Mouse (Mus musculus) MEL (cell line): ENCODE measurements around the gene Ggps1. TPM values are rescaled to one million over a fixed set of nuclear protein-coding genes. Genes with fewer than 3 reads are reported as not detected.

Experiments used
- DNase-seq: peaks from one replicate; pipeline ENCODE4 v3.0.0; 2011; ENCODE audit warnings: low read depth, low spot score
- H3K27ac ChIP-seq: 2 replicates; pipeline ENCODE4 v1.5.1; 2012; ENCODE audit warnings: low read depth, mild to moderate bottlenecking, control low read depth, low read length, moderate library complexity; ENCODE audit not compliant: control insufficient read depth
- H3K27me3 ChIP-seq, 2 experiments: fragments of 150-350 bp in 1 of 2; sonication (generic) in 1 of 2; 2 replicates each; pipeline ENCODE4 v1.6.1; 2012; ENCODE audit warnings: low read length in 2 of 2, mild to moderate bottlenecking in 2 of 2, improper control_type of control experiment in 1 of 2, moderate library complexity in 1 of 2; ENCODE audit not compliant: insufficient read depth in 2 of 2, control insufficient read depth in 1 of 2
- H3K36me3 ChIP-seq, 2 experiments: 2 replicates each; pipeline ENCODE4 v1.6.1; 2012 to 2014; ENCODE audit warnings: low read length in 2 of 2, improper control_type of control experiment in 1 of 2, inconsistent platforms in 1 of 2, mild to moderate bottlenecking in 1 of 2; ENCODE audit not compliant: insufficient read depth in 2 of 2, control insufficient read depth in 1 of 2
- H3K4me1 ChIP-seq, 2 experiments: fragments of 150-350 bp in 1 of 2; sonication (generic) in 1 of 2; 2 replicates each; pipeline ENCODE4 v1.6.1; 2012; ENCODE audit warnings: low read length in 2 of 2, improper control_type of control experiment in 1 of 2, mild to moderate bottlenecking in 1 of 2; ENCODE audit not compliant: insufficient read depth in 2 of 2, control insufficient read depth in 1 of 2
- H3K4me3 ChIP-seq, 2 experiments: fragments of 150-350 bp in 1 of 2; sonication (generic) in 1 of 2; 2 replicates each; pipeline ENCODE4 v1.5.1; 2012; ENCODE audit warnings: low read depth in 2 of 2, low read length in 2 of 2, mild to moderate bottlenecking in 2 of 2, moderate library complexity in 2 of 2, control low read depth in 1 of 2, improper control_type of control experiment in 1 of 2; ENCODE audit not compliant: control insufficient read depth in 1 of 2, insufficient read depth in 1 of 2
- H3K79me2 ChIP-seq: 2 replicates; pipeline ENCODE4 v1.6.1; 2012; ENCODE audit warnings: mild to moderate bottlenecking, low read length, moderate library complexity; ENCODE audit not compliant: control insufficient read depth, poor library complexity, insufficient read depth
- H3K9ac ChIP-seq: 2 replicates; pipeline ENCODE4 v1.6.1; 2012; ENCODE audit warnings: low read depth, mild to moderate bottlenecking, control low read depth, low read length, moderate library complexity; ENCODE audit not compliant: control insufficient read depth, poor library complexity, severe bottlenecking
- H3K9me3 ChIP-seq: fragments of 150-350 bp; sonication (generic); replicated peaks from 2 replicates; pipeline ENCODE4 v1.6.1; 2012; ENCODE audit warnings: mild to moderate bottlenecking, low read length, improper control_type of control experiment, moderate library complexity; ENCODE audit not compliant: insufficient read depth
- CHD1 ChIP-seq: IDR thresholded peaks from 2 replicates; pipeline ENCODE4 v1.6.1; 2012; ENCODE audit warnings: low read depth, mild to moderate bottlenecking, inconsistent platforms, low read length, improper control_type of control experiment
- CTCF ChIP-seq, 3 experiments: IDR thresholded peaks in 2 of 3; conservative IDR thresholded peaks in 1 of 3; 2 replicates each; pipeline ENCODE4 v1.5.1; 2011 to 2012; ENCODE audit warnings: low read length in 3 of 3, low read depth in 2 of 3, mild to moderate bottlenecking in 2 of 3, improper control_type of control experiment in 1 of 3, inconsistent platforms in 1 of 3, mixed read lengths in 1 of 3, moderate library complexity in 1 of 3; ENCODE audit not compliant: control insufficient read depth in 1 of 3, insufficient read depth in 1 of 3, poor library complexity in 1 of 3, severe bottlenecking in 1 of 3
- EP300 ChIP-seq, 2 experiments: IDR thresholded peaks; 2 replicates each; pipeline ENCODE4 v1.6.1; 2011; ENCODE audit warnings: improper control_type of control experiment in 2 of 2, low read length in 2 of 2, low read depth in 1 of 2, mild to moderate bottlenecking in 1 of 2
- ETS1 ChIP-seq: IDR thresholded peaks from 2 replicates; pipeline ENCODE4 v1.6.1; 2012; ENCODE audit warnings: low read depth, mild to moderate bottlenecking, inconsistent platforms, low read length, improper control_type of control experiment, moderate library complexity
- GABPA ChIP-seq: IDR thresholded peaks from 2 replicates; pipeline ENCODE4 v1.6.1; 2012; ENCODE audit warnings: low read depth, mild to moderate bottlenecking, inconsistent platforms, low read length, improper control_type of control experiment, moderate library complexity
- GATA1 ChIP-seq: IDR thresholded peaks from 2 replicates; pipeline ENCODE4 v1.6.1; 2011; ENCODE audit warnings: low read depth, low read length, improper control_type of control experiment
- JUND ChIP-seq: IDR thresholded peaks from 2 replicates; pipeline ENCODE4 v1.6.1; 2011; ENCODE audit warnings: low read depth, mild to moderate bottlenecking, improper control_type of control experiment, low read length
- KAT2A ChIP-seq: conservative IDR thresholded peaks from 2 replicates; pipeline ENCODE4 v1.6.1; 2012; ENCODE audit warnings: low read depth, low read length, improper control_type of control experiment, inconsistent platforms
- MAFK ChIP-seq: IDR thresholded peaks from 2 replicates; pipeline ENCODE4 v1.6.1; 2011; ENCODE audit warnings: low read depth, mild to moderate bottlenecking, low read length, improper control_type of control experiment, borderline replicate concordance
- MAX ChIP-seq: IDR thresholded peaks from 2 replicates; pipeline ENCODE4 v1.6.1; 2011; ENCODE audit warnings: low read length, improper control_type of control experiment
- MAZ ChIP-seq: IDR thresholded peaks from 2 replicates; pipeline ENCODE4 v1.6.1; 2012; ENCODE audit warnings: low read depth, mild to moderate bottlenecking, inconsistent platforms, low read length, improper control_type of control experiment
- MEF2A ChIP-seq: IDR thresholded peaks from 2 replicates; pipeline ENCODE4 v1.6.1; 2014; ENCODE audit warnings: low read depth, mild to moderate bottlenecking, inconsistent platforms, low read length, improper control_type of control experiment; ENCODE audit not compliant: poor library complexity, insufficient replicate concordance, severe bottlenecking; ENCODE audit errors: extremely low read depth
- MXI1 ChIP-seq: IDR thresholded peaks from 2 replicates; pipeline ENCODE4 v1.6.1; 2011; ENCODE audit warnings: mild to moderate bottlenecking, low read depth, low read length, improper control_type of control experiment
- MYB ChIP-seq: IDR thresholded peaks from 2 replicates; pipeline ENCODE4 v1.6.1; 2011; ENCODE audit warnings: mild to moderate bottlenecking, low read depth, low read length, improper control_type of control experiment
- MYC ChIP-seq: IDR thresholded peaks from 2 replicates; pipeline ENCODE4 v1.6.1; 2011; ENCODE audit warnings: low read depth, mild to moderate bottlenecking, low read length, improper control_type of control experiment, moderate library complexity
- NELFE ChIP-seq: IDR thresholded peaks from 2 replicates; pipeline ENCODE4 v1.6.1; 2011; ENCODE audit warnings: low read depth, low read length, improper control_type of control experiment
- NRF1 ChIP-seq: IDR thresholded peaks from 2 replicates; pipeline ENCODE4 v1.6.1; 2014; ENCODE audit warnings: low read depth, mild to moderate bottlenecking, inconsistent platforms, low read length, improper control_type of control experiment, moderate library complexity; ENCODE audit not compliant: poor library complexity, insufficient read depth, severe bottlenecking
- POLR2A ChIP-seq, 2 experiments: IDR thresholded peaks; 2 replicates each; pipeline ENCODE4 v1.6.1; 2011 to 2012; ENCODE audit warnings: low read length in 2 of 2, mild to moderate bottlenecking in 2 of 2, control low read depth in 1 of 2, improper control_type of control experiment in 1 of 2, low read depth in 1 of 2, moderate library complexity in 1 of 2; ENCODE audit not compliant: control insufficient read depth in 1 of 2, insufficient read depth in 1 of 2, poor library complexity in 1 of 2
- POLR2AphosphoS2 ChIP-seq: IDR thresholded peaks from 2 replicates; pipeline ENCODE4 v1.6.1; 2011; ENCODE audit warnings: low read length, improper control_type of control experiment
- POLR2AphosphoS5 ChIP-seq: IDR thresholded peaks from 2 replicates; pipeline ENCODE4 v1.6.1; 2012; ENCODE audit warnings: low read depth, borderline replicate concordance, mild to moderate bottlenecking, inconsistent platforms, low read length, moderate library complexity, mixed read lengths
- RAD21 ChIP-seq: IDR thresholded peaks from 2 replicates; pipeline ENCODE4 v1.6.1; 2011; ENCODE audit warnings: mild to moderate bottlenecking, low read depth, low read length, improper control_type of control experiment
- SIN3A ChIP-seq: IDR thresholded peaks from 2 replicates; pipeline ENCODE4 v1.6.1; 2012; ENCODE audit warnings: low read length, improper control_type of control experiment, inconsistent platforms
- SMC3 ChIP-seq: IDR thresholded peaks from 2 replicates; pipeline ENCODE4 v1.6.1; 2011; ENCODE audit warnings: low read depth, low read length, improper control_type of control experiment
- TCF12 ChIP-seq: IDR thresholded peaks from 2 replicates; pipeline ENCODE4 v1.6.1; 2014; ENCODE audit warnings: low read depth, mild to moderate bottlenecking, inconsistent platforms, low read length, improper control_type of control experiment, moderate library complexity
- USF1 ChIP-seq: IDR thresholded peaks from 2 replicates; pipeline ENCODE4 v1.6.1; 2014; ENCODE audit warnings: low read depth, mild to moderate bottlenecking, inconsistent platforms, low read length, improper control_type of control experiment, moderate library complexity
- polyA plus RNA-seq, 2 experiments: library from polyadenylated mRNA; stranded (reverse) in 1 of 2; unstranded in 1 of 2; fragments of >175 nt in 1 of 2; fragments of >200 nt in 1 of 2; gene quantifications; 2 replicates each; pipeline versions ENCODE4 v1.2.1 to v1.2.4; 2012; ENCODE audit warnings: low replicate concordance in 2 of 2, low read depth in 1 of 2; ENCODE audit not compliant: insufficient read length in 2 of 2, insufficient read depth in 1 of 2, missing spikeins in 1 of 2
- total RNA-seq: library from RNA; depleted of rRNA; stranded (reverse); fragments of 300-350 nt; gene quantifications from 2 replicates; pipeline ENCODE4 v1.2.3, GENCODE M21; 2012

Gene Ggps1
- total and polyA plus RNA-seq, 3 experiments = 23.3 to 31.3 TPM; not detected in 1

DNA sequence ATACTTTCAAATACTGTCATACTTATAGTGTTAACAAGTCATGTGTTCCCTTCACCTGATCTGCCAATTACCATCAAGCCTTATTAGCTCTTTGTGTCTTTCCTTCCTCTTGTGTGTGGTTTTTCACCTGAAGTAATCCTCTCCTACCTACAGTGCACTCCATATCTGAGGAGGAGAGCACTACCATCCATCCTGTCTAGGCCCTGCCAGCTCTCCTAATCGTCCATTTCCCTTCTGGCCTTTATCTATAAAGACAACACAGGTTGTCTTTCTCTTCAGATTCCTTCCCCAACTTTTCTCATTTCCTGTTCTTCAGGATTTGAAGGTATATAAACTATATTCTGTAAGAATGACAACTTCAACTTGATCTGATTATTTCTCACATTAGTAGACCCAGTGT lies 47.9 kb upstream of the Ggps1 start:
- H3K9me3 ChIP-seq = no peaks in the 10 kb centered on the region
- H3K9ac ChIP-seq = no peak overlapping the region
- DNase-seq = peak; percentile 34
- no peak overlapping the region for H3K4me3 ChIP-seq
- H3K27me3 ChIP-seq = no peaks in the 10 kb centered on the region
- H3K4me1 ChIP-seq = peaks cover 5 to 15% of the 10 kb centered on the region in 2 experiments
- TF ChIP-seq TCF12 (peak; percentile 43; the same call in 1 of the 2 replicates), CTCF (IDR thresholded peaks at IDR 0.05 in 2 of 3, conservative IDR thresholded peaks at IDR 0.05 in 1 of 3; ENCODE audit: control insufficient read depth in 1 of 3, insufficient read depth in 1 of 3, low read depth in 2 of 3, low read length in 3 of 3, poor library complexity in 1 of 3, severe bottlenecking in 1 of 3) (no peak), MEF2A (no peak), MAX (no peak), RAD21 (no peak), NRF1 (no peak), NELFE (no peak), POLR2AphosphoS5 (no peak), GABPA (no peak), MYC (no peak), SIN3A (no peak), MYB (no peak), MAZ (no peak), EP300 (IDR thresholded peaks at IDR 0.05; ENCODE audit: low read depth in 1 of 2, low read length in 2 of 2) (peak; percentile 49 to 66), MXI1 (no peak), SMC3 (no peak), CHD1 (no peak), KAT2A (no peak), ETS1 (no peak), POLR2AphosphoS2 (no peak), JUND (no peak), GATA1 (0 out of 2 replicates have a peak, but pooled peaks have one; percentile 6), POLR2A (IDR thresholded peaks at IDR 0.05; ENCODE audit: control insufficient read depth in 1 of 2, insufficient read depth in 1 of 2, low read depth in 1 of 2, low read length in 2 of 2, poor library complexity in 1 of 2) (no peak), MAFK (no peak), USF1 (peak; percentile 23; the same call in 1 of the 2 replicates)
- peaks cover 19% of the 10 kb centered on the region; the same call in 1 of the 2 replicates for H3K79me2 ChIP-seq
- H3K36me3 ChIP-seq = peaks cover 1 to 11% of the 10 kb centered on the region in 2 experiments; a peak in 3 of 4 replicates
- no peak overlapping the region for H3K27ac ChIP-seq
